Mouse (Mus musculus) cerebellum, adult 11-12 months (tissue): Measurements from ENCODE around the gene Zfp281.

Experiments
- DNase-seq: peaks from one replicate; pipeline ENCODE4 v3.0.0; 2022

Zfp281 gene

DNA sequence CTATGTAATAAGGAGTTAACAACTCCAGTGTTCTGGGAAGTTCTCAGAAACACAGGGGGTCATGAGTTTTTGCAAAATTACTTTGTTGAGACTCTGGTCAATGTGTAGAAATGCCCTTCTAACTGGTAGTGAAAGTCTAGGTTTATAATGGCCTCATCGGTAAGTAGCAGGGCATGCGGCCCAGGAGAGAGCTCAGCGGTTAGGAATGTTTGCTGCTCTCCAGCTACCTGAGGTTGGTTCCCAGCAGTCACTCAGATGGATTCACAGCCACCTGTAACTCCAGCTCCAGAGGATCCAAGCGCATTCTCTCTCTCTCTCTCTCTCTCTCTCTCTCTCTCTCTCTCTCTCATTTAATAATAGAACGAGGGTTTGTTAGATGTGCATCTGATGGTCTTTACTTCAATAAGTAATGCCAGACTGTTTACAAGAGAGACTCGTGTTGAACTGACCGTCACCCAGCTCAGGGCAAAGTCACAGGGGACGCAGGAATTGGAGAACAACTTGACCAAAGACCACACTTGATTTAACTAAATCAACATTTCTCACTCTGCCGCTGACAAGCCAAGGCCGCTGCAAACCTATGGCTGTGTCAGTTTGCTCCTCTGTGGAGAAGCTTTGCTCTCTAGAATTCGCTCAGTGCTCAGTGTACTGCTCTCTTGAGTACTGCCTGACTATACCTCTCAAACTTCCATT, 9.8 kb upstream of the Zfp281 start:
- DNase-seq = no peak

DNA sequence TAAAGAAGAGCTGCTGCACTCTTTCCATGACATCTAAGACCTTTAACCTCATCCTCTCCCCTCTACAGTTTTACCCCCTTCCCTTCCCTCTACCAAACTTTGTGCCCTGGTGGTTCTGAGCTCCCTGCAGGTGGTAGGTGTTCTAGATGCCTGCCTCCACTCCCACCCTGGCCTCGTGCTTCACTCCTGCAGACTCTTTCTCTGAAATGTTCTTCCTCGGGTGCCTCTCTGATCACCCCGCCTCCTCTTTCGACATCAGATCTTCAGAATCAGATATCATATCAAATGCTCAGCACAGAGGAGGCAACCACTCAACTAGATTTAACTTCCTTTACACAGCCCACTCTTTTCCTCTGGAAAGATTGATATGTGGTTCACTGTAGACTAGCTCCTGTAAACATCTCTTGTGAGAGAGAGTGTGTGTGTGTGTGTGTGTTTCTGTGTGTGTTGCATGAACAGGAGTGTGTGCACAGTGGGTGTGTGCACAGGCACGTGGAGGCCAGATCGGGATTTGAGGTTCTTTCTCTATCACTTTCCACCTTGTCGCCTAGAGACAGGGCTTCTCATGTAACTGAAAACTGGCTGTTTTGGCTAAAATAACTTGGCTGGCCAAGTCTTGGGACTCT, 7.4 kb upstream of the Zfp281 start:
- DNase-seq = no peak

DNA sequence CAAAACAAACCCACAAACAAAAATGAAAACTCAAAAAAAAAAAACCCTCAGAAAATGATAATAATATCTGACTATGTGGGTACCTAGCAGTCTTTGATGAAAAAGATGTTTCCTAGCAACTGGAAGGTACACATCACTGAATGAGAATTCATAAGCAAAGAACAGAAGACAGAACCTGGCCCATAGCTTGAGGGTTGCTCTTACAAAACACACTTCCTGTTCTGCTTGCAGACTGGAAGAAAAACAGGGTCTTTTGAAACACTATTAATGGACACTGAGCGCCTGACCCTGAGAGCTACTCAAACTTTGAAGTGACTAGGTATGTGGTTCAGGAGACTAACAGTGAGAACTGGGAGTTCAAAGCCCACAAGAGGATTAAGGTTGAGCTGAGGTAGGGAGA, 6.1 kb upstream of the Zfp281 start:
- no peak for DNase-seq

DNA sequence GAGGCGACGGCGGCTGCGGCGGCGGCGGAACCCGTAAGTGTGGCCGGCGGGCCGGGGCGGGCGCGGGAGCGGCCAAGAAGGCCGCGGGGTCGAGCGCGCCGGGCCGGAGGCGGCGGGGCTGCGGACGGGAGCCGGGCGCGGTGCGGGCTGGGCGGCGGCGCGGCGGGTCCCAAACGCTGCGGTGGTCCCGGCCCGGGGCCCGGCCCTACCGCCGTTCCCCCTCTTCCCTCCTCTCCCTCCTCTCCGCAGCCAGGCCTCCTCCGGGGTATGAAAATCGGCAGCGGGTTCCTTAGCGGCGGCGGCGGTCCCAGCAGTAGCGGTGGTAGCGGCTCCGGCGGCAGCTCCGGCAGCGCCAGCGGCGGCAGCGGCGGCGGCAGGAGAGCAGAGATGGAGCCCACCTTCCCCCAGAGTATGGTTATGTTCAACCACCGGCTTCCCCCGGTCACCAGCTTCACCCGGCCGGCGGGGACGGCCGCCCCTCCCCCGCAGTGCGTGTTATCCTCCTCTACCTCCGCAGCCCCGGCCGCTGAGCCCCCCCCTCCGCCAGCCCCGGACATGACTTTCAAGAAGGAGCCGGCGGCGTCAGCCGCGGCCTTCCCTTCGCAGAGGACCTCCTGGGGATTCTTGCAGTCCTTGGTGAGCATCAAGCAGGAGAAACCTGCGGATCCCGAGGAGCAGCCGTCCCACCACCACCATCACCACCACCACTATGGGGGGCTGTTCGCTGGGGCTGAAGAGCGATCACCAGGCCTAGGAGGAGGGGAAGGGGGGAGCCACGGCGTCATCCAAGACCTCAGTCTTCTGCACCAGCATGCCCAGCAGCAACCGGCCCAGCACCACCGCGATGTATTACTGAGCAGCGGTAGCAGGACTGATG, 556 bp downstream of the Zfp281 start:
- peak; percentile 74 for DNase-seq

DNA sequence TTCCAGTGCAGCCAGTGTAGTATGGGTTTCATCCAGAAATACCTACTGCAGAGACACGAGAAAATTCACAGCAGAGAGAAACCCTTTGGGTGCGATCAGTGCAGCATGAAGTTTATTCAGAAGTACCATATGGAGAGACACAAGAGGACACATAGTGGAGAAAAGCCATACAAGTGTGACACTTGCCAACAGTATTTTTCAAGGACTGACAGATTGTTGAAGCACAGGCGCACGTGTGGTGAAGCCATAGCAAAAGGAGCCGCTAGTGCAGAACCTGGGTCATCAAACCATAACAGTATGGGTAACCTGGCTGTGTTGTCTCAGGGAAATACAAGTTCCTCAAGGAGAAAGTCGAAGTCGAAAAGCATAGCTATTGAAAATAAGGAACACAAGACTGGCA, 1.4 kb downstream of the Zfp281 start:
- no peak for DNase-seq

DNA sequence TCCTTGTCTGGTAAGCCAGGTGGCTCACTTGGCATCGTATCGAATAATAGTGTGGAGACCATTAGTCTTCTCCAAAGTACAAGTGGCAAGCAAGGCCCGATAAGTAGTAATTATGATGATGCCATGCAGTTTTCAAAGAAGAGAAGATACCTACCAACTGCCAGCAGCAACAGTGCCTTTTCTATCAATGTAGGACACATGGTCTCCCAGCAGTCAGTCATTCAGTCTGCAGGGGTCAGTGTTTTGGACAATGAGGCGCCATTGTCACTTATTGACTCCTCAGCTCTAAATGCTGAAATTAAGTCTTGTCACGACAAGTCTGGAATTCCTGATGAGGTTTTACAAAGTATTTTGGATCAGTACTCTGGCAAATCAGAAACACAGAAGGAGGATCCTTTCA, 2.1 kb downstream of the Zfp281 start:
- no peak for DNase-seq

DNA sequence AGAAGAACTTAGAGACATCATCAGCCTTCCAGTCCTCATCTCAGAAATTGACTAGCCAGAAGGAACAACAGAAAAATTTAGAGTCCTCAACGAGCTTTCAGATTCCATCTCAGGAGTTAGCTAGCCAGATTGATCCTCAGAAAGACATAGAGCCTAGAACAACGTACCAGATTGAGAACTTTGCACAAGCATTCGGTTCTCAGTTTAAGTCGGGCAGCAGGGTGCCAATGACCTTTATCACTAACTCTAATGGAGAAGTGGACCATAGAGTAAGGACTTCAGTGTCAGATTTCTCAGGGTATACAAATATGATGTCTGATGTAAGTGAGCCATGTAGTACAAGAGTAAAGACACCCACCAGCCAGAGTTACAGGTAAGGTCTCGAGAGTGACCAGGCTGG, 2.9 kb downstream of the Zfp281 start:
- DNase-seq = no peak

DNA sequence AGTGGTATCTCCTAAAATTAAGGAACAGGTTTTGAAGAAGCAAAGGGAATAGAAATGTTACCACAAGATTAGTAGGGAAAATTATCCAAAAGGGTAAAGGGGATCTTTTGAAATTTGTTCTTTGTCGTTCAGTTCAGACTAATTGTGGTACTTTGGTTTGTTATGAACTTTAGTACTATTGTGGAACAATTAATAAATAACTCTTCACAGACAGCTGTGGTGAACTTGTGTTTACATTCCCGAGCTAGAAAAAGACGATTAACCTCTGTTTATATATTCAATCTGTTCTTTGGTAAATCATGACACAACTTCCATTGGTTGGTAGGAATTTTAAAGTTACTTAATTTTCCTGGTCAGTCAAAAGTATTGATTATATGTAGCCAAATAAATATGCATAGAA, 8.2 kb downstream of the Zfp281 start:
- DNase-seq = no peak

DNA sequence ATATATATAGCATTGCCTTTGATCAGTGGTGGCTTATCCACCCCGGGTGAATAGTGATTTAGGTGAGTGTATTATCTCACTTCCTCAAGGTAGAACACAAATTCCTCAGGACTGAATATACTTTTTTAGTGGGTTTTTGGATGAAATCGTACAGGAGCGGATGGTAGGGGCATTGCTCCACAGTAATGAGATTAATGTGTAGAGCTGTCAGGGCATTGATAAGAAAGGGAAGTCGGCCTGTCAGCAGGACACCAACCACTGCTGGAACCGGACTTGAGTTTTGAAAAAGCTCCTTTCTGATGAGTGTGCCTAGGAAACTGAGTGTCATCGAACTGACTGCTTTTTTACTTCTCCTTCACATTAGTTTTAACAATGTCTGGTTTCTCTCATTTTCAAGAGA, 10.9 kb downstream of the Zfp281 start:
- no peak for DNase-seq

DNA sequence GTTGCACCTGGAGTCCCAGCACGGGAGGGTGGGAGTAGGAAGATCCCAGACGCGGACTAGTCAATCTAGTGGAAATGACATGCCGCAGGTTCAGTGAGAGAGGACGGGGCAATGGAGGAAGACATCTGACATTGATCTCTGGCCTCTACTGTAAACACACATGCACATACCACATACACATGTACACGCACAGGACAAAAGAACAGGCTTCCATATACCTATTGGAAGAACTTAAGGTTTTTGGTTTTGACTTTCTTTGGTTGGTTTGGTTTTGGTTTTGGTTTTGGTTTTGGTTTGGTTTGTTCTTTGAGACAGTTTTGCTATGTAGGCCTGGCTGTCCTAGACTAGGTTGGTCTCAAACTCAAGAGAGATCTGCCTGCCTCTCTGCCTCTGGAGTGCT, 12.2 kb downstream of the Zfp281 start:
- no peak for DNase-seq

DNA sequence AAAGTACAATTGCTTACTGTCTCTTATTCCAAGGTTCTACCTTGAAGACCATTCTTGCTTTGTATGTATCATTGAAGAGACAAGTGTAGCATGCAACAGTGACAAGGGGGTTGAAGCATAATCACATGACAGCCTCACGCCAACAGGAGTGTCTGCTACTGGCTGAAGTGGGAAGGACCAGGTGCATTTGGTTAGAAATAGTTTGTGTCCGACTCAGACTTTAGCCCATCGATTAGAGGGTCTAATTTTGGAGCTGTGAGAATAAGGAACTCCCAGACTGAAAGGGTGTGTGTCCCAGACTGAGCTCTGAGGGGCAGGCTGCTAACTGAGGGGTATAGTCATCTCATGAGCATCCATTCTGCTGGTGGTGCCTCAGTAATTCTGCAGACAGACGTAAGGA, 13.0 kb downstream of the Zfp281 start:
- no peak for DNase-seq

DNA sequence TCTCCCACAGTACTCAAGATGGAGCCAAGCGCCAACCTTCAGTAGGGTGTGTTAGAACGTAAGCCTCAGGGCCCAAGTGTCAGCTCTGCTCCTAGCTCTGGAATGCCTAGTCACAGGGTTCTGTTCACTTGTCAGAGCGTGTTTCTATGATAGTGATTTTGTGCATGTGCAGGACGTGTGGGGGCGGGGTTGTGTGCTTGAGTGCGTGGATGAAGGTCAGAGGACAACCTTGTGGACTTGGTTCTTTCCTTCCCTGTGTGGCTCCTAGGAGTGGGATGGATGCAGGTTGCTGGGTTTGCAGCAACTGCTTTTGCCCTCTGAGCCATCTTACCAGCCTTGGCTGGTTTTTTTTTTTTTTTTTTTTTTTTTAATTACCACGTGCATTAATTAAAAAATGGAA, 13.5 kb downstream of the Zfp281 start:
- no peak for DNase-seq

DNA sequence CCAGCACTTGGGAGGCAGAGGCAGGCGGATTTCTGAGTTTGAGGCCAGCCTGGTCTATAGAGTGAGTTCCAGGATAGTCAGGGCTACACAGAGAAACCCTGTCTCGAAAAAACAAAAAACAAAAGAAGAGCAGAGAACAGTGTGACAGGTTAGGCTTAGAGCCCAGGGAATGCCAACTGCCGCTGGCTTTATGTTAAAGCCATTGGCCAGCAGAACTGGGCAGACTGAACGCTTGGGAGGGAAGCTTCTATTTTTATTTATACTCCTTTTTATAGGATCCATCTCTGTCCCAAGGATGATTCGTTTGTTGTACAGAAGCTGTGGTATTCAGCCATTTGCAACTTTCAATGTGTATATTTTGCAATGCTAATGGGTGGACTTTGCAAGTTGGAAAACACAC, 14.0 kb downstream of the Zfp281 start:
- DNase-seq = no peak

DNA sequence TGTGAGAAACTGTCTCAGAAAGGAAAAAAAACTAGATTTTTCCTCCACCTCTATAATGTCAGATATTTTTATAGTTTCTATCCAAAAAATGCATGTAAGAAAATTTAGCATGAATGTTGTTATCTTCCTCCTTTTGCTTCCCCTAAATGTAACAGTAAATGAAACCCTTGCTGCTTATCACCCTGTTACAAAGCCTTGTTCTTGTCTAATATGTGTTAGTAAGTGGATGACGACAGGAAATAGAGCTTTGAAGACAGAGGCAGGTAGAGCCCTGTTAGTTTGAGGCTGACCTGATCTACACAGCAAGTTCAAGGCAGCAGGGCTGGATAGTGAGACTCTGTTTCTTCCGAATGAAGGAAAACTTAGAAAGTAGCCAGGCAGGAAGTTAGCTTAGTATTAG, 14.5 kb downstream of the Zfp281 start:
- DNase-seq = no peak

DNA sequence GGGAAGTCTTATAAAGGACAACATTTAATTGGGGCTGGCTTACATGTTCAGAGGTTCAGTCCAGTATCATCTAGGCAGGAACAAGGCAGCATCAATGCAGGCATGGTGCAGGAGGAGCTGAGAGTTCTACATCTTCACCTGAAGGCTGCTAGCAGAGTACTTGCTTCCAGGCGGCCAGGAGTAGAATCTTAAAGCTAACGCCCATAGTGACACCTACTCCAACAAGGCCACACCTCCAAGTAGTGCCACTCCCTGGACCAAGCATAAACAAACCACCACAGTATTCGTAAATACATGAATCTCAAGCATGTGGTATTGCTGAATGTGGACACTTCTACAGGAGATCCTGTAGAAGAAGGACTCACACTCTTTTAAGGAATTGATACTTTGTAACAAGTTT, 18.0 kb downstream of the Zfp281 start:
- DNase-seq = no peak

DNA sequence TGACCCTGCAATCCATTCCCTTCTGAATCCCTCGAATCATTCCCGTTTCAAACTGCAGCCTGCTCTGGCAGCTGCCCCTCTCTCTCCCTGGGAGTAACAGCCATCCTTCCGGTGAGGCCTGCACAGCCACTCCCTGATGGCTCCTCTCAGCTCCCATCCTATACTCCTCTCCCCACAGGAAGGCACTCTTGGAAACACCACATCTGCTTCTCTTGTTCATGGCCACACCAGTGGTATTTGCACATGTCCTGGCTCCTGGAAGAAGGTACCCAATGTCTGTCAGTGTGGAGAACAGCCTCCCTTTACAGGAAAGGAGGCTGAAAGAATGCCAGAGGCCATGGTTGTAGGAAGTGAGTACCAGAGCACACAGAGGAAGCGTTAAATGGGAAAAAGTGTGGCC, 19.8 kb downstream of the Zfp281 start:
- no peak for DNase-seq

DNA sequence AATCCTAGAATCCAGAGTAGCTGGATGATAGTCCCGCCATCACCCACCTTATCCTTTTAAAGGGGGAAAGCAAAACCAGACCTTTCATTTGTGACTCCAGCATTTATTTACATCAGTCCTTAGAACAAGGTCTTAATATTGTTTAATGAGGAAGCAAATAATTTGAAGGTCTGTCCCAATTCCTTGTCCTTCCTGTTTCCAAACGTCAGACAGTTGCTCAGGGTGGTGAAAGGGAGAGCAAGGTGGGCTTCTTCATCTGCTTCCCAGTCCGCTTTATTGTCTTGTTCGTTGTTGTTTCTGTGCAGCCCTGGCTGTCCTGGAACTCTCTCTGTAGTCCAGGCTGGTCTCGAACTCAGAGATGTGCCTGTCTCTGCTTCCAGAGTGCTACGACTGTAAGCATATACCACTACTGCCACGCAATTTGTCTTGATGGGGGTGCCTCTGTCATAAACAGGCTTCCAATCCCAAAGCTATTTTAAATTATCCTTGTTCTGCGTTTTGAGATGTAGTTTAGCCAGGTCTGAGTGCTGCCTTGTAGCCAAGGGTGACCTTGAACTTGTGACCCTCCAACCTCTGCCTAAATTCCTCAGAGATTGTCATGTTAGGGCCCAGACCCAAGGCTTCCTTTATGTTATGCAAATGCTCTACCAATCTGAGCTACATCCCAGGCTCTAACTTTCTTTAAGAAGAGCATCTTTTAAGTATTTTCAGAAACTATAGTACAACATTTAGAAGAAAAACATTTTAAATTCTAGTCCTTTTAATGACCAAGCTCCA, 21.3 kb downstream of the Zfp281 start:
- no peak for DNase-seq

DNA sequence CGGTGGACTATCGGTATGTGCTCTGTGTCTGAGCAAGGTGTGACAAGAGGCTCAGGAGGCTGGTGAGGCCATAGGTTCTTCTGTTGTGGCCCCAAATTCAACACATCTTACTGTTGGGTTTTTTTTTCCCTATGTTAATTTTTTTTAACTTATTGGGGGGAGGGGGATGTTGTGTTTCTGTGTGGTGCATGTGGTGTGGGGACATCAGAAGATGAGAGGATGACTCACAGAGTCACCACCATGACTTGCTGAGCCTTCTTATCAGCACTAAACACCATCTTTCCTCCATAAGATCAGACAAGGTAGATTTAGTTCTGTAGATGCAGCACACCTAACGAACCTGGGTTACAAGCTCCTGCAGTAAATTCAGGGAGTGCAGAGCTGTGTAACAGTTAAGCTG, 27.4 kb downstream of the Zfp281 start:
- DNase-seq = no peak

DNA sequence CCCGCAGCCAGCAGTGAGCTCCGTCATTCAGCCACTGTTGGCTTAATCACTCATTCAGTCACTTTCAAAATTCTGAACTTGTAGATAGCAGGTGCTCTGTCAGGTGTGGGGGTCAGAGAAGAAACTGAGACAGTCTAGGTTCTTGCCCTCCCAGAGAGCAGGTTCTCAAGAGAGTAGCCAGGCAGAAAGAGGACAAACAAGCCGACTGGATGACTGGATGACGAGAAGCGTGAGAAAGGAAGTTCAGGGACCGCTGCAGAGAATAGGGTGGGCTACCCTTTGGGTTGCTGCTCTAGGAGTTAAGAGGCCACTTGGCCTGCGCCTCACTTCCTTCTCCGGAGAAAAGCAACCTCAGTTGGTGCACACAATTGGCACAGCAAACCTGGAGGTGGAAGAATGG, 28.8 kb downstream of the Zfp281 start:
- DNase-seq = no peak

DNA sequence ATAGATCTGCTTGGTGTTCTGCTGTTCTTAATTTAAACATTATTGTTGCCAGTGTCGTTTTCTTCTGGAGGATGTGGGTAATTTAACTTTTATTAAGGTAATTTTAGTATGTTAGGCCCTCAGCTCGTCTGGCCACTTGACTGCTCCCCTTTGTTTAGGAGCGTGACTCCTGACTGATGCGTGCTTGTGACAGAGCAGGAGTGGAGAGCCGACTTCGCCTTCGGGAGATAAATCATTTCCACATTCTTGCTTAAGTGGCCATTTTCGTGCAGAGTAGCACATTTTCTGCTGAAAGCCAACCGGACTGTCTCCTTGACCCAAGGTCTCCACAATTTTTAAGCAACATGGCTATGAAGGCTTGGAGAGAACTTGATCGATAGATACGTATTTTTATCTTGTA, 29.7 kb downstream of the Zfp281 start:
- DNase-seq = no peak

DNA sequence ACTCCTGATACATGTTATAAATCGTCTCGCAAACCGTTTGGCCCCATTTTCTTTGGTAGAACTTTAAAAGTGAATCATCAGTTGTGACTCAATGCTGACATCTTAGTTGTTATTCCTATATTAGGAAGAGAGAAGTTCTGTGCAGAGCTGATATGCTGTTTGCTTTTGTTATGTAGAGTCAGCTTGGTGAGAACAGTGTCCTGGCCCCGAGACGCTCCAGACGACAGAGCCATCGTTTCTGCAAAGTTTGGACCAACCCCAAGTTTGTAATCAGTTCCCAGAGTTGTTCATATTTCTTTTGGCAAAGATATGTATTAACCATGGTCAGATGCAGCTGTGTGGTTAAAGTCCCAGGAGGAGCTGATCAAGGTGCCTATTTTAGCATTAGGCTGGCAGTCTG, 31.9 kb downstream of the Zfp281 start:
- DNase-seq = no peak

DNA sequence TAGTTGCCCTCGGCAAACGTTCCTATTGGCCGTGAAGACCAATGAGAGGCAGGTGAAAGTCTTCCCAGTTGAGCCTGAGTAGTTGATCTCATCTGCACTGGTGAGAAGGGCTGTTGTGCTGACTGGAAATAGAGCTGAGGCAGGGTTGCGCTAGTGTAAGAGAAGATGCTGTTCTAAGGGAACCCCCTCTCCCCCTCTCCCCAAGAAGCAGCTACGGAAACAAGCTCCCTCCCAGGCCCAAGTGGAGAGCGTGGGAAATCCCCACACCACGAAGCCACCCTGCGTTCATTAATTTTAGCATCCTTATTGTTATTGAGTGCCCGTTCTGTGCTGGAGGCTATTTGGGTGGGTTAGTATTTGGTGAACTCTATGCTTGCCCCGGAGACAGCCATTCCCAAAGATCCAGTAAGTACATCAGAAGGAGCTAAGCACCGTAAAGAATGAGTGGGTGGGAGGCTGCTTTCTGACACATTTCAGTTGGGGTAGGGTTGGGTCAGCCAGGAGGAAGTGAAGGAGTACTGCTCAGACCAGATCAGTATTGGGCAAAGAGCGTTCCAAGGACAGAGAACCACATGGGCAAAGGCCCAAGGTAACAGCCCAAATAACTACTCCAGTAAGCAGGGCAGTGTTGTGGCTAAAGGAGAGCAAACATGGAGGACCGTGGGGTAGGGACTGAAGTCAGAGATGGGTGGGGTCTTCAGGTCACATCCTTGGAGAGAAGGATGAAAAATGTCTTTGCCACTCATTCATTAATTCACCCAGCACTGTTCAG, 33.9 kb downstream of the Zfp281 start:
- no peak for DNase-seq

DNA sequence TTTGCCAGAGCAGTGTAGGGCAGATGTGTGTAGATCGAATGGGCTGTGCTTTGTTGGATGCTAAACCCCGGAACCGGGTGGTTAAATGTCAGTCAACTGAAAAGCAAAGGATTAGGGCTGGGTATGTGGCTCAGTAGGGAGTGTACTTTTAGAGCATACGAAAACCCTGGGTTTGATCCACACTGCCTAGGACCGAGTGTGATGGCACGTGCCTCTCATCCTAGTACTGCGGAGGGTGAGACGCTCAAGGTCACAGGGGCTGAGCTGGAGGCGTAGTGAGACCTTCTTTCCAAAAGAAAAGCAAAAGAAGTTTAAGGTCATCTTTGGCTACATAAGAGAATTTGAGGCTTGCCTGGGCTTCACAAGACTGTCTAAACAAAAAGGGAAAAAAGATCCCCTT, 34.6 kb downstream of the Zfp281 start:
- DNase-seq = no peak
